Mouse (Mus musculus) neural tube, embryonic 15.5 days (tissue): Measurements from ENCODE around the gene Kbtbd4. TPM values are rescaled to one million over a fixed set of nuclear protein-coding genes. Genes with fewer than 3 reads are reported as not detected.

Experiments used
- polyA plus RNA-seq: library from polyadenylated mRNA; unstranded; fragments of >200 nt; fragmentation: Nextera tagmentation; extraction: Ambion mirVana; gene quantifications from 2 replicates; pipeline ENCODE4 v1.2.1, GENCODE M21; 2015

The Kbtbd4 gene
- polyA plus RNA-seq, 1 experiment from 2014 or later, result 55.3 TPM

Other genes starting within 250 kb of the Kbtbd4 start
- gene Nup160, start 227.5 kb upstream of the Kbtbd4 start, polyA plus RNA-seq, result 21.4 and 25.9 TPM in 2 replicates
- 90.9 and 95.6 TPM in 2 replicates for gene Fnbp4, start 159.4 kb upstream of the Kbtbd4 start, polyA plus RNA-seq
- 0.14 and 0.18 TPM in 2 replicates for gene Agbl2, start 122.0 kb upstream of the Kbtbd4 start, polyA plus RNA-seq
- 246 and 250 TPM in 2 replicates for gene Mtch2, start 57.6 kb upstream of the Kbtbd4 start, polyA plus RNA-seq
- gene C1qtnf4, start 18.9 kb upstream of the Kbtbd4 start, polyA plus RNA-seq, result 123 and 207 TPM in 2 replicates
- gene Ndufs3, start 87 bp downstream of the Kbtbd4 start, polyA plus RNA-seq, result 228 and 239 TPM in 2 replicates
- 86.6 and 89.5 TPM in 2 replicates for gene Celf1, start 35.6 kb downstream of the Kbtbd4 start, polyA plus RNA-seq
- 2.7 TPM in 2 replicates for gene Rapsn, start 130.9 kb downstream of the Kbtbd4 start, polyA plus RNA-seq
- 234 and 240 TPM in 2 replicates for gene Psmc3, start 149.3 kb downstream of the Kbtbd4 start, polyA plus RNA-seq
- gene Slc39a13, start 165.7 kb downstream of the Kbtbd4 start, polyA plus RNA-seq, result 35.5 and 43.2 TPM in 2 replicates
- gene Spi1, start 177.7 kb downstream of the Kbtbd4 start, polyA plus RNA-seq, result 3.6 and 6.7 TPM in 2 replicates
- 0.33 TPM in 1 of 2 replicates, not detected in the other for gene Mybpc3, start 213.4 kb downstream of the Kbtbd4 start, polyA plus RNA-seq